Mouse (Mus musculus): Measurements from ENCODE around the gene Mrpl57.

DNA sequence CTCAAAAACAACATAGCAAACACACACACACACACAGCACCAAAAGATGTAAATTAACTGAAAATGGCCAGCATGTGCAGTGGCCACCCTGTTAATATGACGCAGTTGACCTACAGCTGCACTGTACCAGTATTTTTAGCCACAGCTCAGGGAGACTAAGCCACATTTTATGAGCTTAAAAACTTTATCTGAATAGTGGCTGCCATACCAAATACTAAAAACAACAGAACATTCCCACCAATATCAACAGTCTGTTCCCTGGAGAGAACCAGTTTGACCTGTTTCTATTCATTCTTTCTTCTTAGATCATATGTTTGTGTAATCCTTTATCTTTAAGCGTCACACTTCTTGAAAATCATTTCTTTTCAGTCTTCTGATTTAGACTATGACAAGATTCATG, 15.1 kb upstream of the Mrpl57 start:
- no peak for TF ChIP-seq CTCF (IDR thresholded peaks at IDR 0.05; ENCODE audit: borderline replicate concordance, insufficient read depth, low read depth, low read length)
- no peak for TF ChIP-seq POLR2A (IDR thresholded peaks at IDR 0.05; ENCODE audit: borderline replicate concordance, insufficient read depth, low read length)

Data from cerebellum, adult 2 months (tissue).